Mouse (Mus musculus) lung, embryonic 14.5 days (tissue): Measurements from ENCODE around the gene Itga3. TPM values are rescaled to one million over a fixed set of nuclear protein-coding genes. Genes with fewer than 3 reads are reported as not detected.

ENCODE experiments used
- ATAC-seq: fragments of 200-750 bp; cut with Nextera tagmentation; 2 replicates; pipeline ENCODE4 v1.8.0; 2017; ENCODE audit warnings: mild to moderate bottlenecking, moderate TSS enrichment, moderate library complexity; ENCODE audit not compliant: insufficient read depth
- DNase-seq: peaks from one replicate; pipeline ENCODE4 v3.0.0-alpha.2; 2015
- H3K27ac ChIP-seq: fragments of 300-500 bp; sonication (generic); 2 replicates; pipeline ENCODE4 v1.5.1; 2014; ENCODE audit warnings: low read depth, mild to moderate bottlenecking, moderate library complexity
- H3K27me3 ChIP-seq: fragments of 300-500 bp; sonication (generic); 2 replicates; pipeline ENCODE4 v1.6.1; 2014; ENCODE audit warnings: low read length, control low read depth; ENCODE audit not compliant: insufficient read depth
- H3K36me3 ChIP-seq: fragments of 300-500 bp; sonication (generic); 2 replicates; pipeline ENCODE4 v1.6.1; 2014; ENCODE audit warnings: control low read depth; ENCODE audit not compliant: insufficient read depth
- H3K4me1 ChIP-seq: fragments of 300-500 bp; sonication (generic); 2 replicates; pipeline ENCODE4 v1.6.1; 2014; ENCODE audit warnings: antibody characterized with exemption, control low read depth; ENCODE audit not compliant: insufficient read depth
- H3K4me2 ChIP-seq: fragments of 300-500 bp; sonication (generic); 2 replicates; pipeline ENCODE4 v1.6.1; 2014; ENCODE audit warnings: mild to moderate bottlenecking
- H3K4me3 ChIP-seq: fragments of 300-500 bp; sonication (generic); 2 replicates; pipeline ENCODE4 v1.5.1; 2014; ENCODE audit warnings: low read depth, low read length
- H3K9ac ChIP-seq: fragments of 300-500 bp; sonication (generic); 2 replicates; pipeline ENCODE4 v1.6.1; 2014
- H3K9me3 ChIP-seq: fragments of 300-500 bp; sonication (generic); 2 replicates; pipeline ENCODE4 v1.6.1; 2016; ENCODE audit warnings: low read depth, low read length, control low read depth
- CTCF ChIP-seq: IDR thresholded peaks from 2 replicates; pipeline ENCODE4 v1.5.1; 2016; ENCODE audit warnings: antibody characterized with exemption, low read depth
- WGBS: fragments of 180-500 bp; shearing (Covaris S2); extraction: QIAGEN DNeasy Blood & Tissue Kit; methylation state at CpG from one replicate; pipeline ENCODE4 v1.1.7; 2014; 5-methylcytosine and 5-hydroxymethylcytosine counted together
- polyA plus RNA-seq: library from polyadenylated mRNA; unstranded; fragments of >200 nt; fragmentation: Nextera tagmentation; extraction: Ambion mirVana; gene quantifications from 2 replicates; pipeline ENCODE4 v1.2.1, GENCODE M21; 2014

Gene Itga3
- 27.1 and 28.4 TPM in 2 replicates for polyA plus RNA-seq

DNA sequence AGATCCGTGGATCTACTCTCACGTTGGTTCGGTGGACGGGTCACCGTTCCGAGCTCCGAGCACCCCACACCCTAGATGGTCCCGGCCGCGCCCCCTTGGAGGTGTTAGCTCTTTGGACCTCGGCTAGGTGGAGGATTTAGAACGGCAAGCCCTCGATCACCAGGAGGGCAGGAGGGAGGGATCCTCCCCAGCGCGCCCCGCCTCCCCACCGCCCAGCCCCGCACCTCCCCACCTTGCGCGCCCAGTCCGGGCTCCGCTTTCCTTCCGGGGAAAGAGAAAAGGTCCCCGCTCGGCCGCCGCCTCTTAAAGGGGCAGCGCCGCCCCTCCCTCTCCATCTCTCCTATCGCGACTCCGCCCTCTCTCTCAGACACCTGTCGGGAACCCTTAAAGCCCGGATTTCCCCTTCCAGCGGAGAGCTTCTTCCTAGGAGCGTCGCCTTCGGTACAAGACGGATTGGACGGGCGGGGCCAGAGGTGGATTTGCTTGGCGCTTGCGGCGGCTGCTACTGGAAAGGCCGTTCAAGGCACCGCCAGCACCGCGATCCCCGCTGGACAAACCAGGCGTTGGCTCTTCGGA lies at the start of gene Itga3:
Gene Itga3 (minus strand): TSS at position 266 of the 576 bp plus-strand sequence.
- 1% methylated on average over 48 of the region's 51 CpGs for WGBS
- no peak for TF ChIP-seq CTCF
- Histone ChIP-seq H3K27ac (peak within 1 kb of the TSS; percentile 87), H3K27me3 (peaks cover 36% of the 10 kb centered on the region), H3K4me2 (peak within 1 kb of the TSS; percentile 82), H3K9ac (peak within 1 kb of the TSS; percentile 65), H3K4me3 (peak within 1 kb of the TSS; percentile 60), H3K4me1 (peaks cover 45% of the 10 kb centered on the region), H3K9me3 (no peaks in the 10 kb centered on the region), H3K36me3 (no peaks in the 10 kb centered on the region)
- DNase-seq (peak; percentile 83), ATAC-seq (peak; percentile 76)

DNA sequence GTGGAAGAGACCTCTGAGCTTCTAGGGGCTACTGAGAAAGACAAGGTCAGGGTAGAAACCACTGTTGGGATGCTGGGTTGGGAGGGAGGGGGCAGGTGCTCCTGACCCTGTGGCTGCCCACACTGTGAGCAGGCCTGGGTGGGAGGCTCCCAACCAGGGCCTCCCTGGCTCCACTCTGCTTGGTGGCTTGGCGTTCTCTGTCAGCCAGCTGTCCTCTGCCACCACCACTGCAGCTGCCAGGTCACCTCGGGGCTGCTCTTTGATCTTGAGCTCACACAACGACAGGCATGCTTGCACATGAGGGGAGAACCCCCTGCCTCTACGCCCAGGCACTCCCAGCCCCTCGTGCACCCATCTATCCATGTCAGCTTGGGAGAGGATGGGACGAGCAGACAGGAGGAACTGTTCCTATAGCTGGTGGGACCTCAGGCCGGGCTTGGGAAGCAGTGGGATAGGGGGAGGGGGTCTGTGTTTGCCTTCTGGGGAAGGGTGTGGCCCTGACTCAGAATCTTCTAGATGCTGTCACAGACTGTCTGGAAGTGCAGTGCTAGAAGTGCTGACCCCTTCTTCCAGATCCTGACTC lies 48.9 kb upstream of the Itga3 start:
- ATAC-seq (0 out of 2 replicates have a peak, but pooled peaks have one; percentile 4), DNase-seq (no peak)
- H3K36me3 ChIP-seq, result no peaks in the 10 kb centered on the region
- no peak overlapping the region for H3K4me3 ChIP-seq
- H3K9me3 ChIP-seq, result no peaks in the 10 kb centered on the region
- TF ChIP-seq CTCF, result no peak
- no peak overlapping the region for H3K4me2 ChIP-seq
- no peak overlapping the region for H3K27ac ChIP-seq
- H3K4me1 ChIP-seq, result 0 out of 2 replicates have a peak, but pooled peaks cover 7% of the 10 kb centered on the region
- 14% methylated on average over 7 of the region's 7 CpGs for WGBS
- H3K27me3 ChIP-seq, result peaks cover 44% of the 10 kb centered on the region
- no peak overlapping the region for H3K9ac ChIP-seq

DNA sequence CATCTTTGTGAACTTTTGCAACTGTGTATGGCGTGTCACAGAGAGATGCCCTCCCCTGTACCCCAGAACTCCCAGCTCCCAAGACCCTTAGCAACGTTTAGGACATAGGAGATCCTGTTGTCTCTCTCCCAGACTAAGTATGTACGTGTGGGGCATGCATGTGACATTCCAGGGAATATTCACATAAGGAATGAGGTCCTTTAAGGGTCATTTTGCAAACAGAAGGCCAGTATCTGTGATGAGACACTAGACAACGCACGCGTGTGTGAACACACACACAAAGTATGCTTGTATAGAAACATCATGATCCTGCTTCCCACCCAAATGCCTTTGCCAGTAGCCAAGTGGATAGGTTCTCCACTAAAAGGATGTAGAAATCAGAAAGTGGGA lies 45.5 kb upstream of the Itga3 start:
- Histone ChIP-seq H3K9me3 (no peaks in the 10 kb centered on the region), H3K36me3 (no peaks in the 10 kb centered on the region), H3K27me3 (peaks cover 65% of the 10 kb centered on the region), H3K9ac (no peak overlapping the region), H3K4me1 (0 out of 2 replicates have a peak, but pooled peaks cover 7% of the 10 kb centered on the region), H3K4me2 (peak overlapping the region; percentile 77), H3K27ac (no peak overlapping the region), H3K4me3 (0 out of 2 replicates have a peak overlapping the region, but pooled peaks have one; percentile 39)
- no peak for TF ChIP-seq CTCF
- ATAC-seq, result no peak
- no peak for DNase-seq
- WGBS, result 53% methylated on average over 6 of the region's 6 CpGs

DNA sequence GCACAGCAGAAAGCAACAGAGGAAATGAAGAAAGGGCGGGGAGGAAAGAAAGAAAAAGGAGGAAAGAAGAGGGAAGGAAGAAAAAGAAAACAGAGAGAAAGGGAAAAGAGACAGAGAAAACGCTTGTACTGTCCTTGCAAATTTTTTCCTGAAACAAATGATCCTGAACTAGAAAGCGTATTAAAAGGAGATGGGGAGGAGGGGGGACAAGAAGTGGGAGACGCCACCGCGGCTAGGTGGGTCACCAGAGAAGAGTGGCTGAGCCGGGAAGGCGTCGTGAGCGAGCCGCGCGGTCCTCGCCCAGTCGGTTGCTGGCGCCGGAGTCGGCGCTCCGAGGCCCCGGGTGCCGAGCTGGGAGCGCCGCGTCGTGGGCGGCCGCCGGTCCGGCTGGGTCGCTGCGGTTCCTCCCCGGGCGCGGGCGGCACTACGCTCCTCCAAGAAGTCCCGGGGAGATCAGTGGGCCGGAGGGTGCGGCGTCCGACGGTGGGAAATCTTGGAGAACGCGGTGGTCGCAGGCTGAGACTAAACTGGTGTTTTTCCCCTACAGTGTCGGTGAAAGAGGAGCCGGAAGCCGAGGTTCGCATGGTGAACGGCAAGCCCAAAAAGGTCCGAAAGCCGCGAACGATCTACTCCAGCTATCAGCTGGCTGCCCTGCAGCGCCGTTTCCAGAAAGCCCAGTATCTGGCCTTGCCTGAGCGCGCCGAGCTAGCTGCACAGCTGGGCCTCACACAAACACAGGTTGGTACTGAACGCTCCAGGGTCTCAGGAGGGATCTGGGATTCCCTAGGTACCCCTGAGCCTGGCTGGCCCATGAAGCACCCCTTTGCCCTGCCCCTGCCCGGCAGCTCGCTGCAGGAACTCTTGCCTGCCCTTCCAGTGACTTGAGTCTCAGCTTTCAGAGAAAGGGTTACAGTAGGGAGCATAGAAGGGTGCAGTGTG lies 44.8 kb upstream of the Itga3 start:
- 0 out of 2 replicates have a peak, but pooled peaks cover 3% of the 10 kb centered on the region for H3K4me1 ChIP-seq
- DNase-seq (peak; percentile 60), ATAC-seq (no peak)
- H3K9ac ChIP-seq, result peak overlapping the region; percentile 41
- TF ChIP-seq CTCF, result no peak
- no peak overlapping the region for H3K27ac ChIP-seq
- H3K27me3 ChIP-seq, result peaks cover 65% of the 10 kb centered on the region
- no peaks in the 10 kb centered on the region for H3K9me3 ChIP-seq
- H3K36me3 ChIP-seq, result no peaks in the 10 kb centered on the region
- peak overlapping the region; percentile 39 for H3K4me3 ChIP-seq
- H3K4me2 ChIP-seq, result peak overlapping the region; percentile 77
- WGBS, result 2% methylated on average over 63 of the region's 63 CpGs

- DNase-seq, result no peak
- peak overlapping the region; percentile 39 for H3K4me3 ChIP-seq
These were observed 44.0 kb upstream of the Itga3 start for GRCm38 (mm10) chr11:95120633-95121020.

GRCm38 (mm10) chr11:95119990-95120632 lies 43.5 kb upstream of the Itga3 start, which contains the start of gene Dlx3:
Gene Dlx3, plus strand, starts transcription at chr11:95120119.
- Histone ChIP-seq H3K4me1 (no peaks in the 10 kb centered on the region), H3K27me3 (peaks cover 65% of the 10 kb centered on the region), H3K4me3 (peak within 1 kb of the TSS; percentile 39), H3K4me2 (peak within 1 kb of the TSS; percentile 77), H3K36me3 (no peaks in the 10 kb centered on the region), H3K9me3 (no peaks in the 10 kb centered on the region), H3K27ac (no peak within 1 kb of the TSS), H3K9ac (peak within 1 kb of the TSS; percentile 23; the same call in 1 of the 2 replicates)
- TF ChIP-seq CTCF, result no peak
- WGBS, result 1% methylated on average over 53 of the region's 55 CpGs
- ATAC-seq (peak; percentile 56), DNase-seq (peak; percentile 85)

More at GRCm38 (mm10) chr11:95120633-95121020, 44.0 kb upstream of the Itga3 start:
- H3K9me3 ChIP-seq, result no peaks in the 10 kb centered on the region
- H3K4me1 ChIP-seq, result no peaks in the 10 kb centered on the region
- H3K9ac ChIP-seq, result peak overlapping the region; percentile 23; the same call in 1 of the 2 replicates
- ATAC-seq, result no peak
- no peak for TF ChIP-seq CTCF
- under 1% methylated on average over 21 of the region's 21 CpGs for WGBS
- H3K36me3 ChIP-seq, result no peaks in the 10 kb centered on the region
- H3K4me2 ChIP-seq, result peak overlapping the region; percentile 77
- H3K27me3 ChIP-seq, result peaks cover 65% of the 10 kb centered on the region
- no peak overlapping the region for H3K27ac ChIP-seq
